Mouse (Mus musculus) mesoderm, embryonic 11.5 days (tissue): ENCODE measurements around the gene Kcnj11.

Source experiments
- DNase-seq: peaks from one replicate; pipeline ENCODE4 v3.0.0-alpha.2; 2012; ENCODE audit warnings: low read depth, low spot score

The Kcnj11 gene

GRCm38 (mm10) chr7:46104256-46104915 lies 3.8 kb upstream of the Kcnj11 start:
- DNase-seq = no peak

- DNase-seq = no peak
Observed at GRCm38 (mm10) chr7:46103771-46104170, 3.2 kb upstream of the Kcnj11 start.

- no peak for DNase-seq
Observed at GRCm38 (mm10) chr7:46103075-46103591, 2.6 kb upstream of the Kcnj11 start.

GRCm38 (mm10) chr7:46099682-46100081 lies 882 bp downstream of the Kcnj11 start:
- no peak for DNase-seq

- DNase-seq = no peak
Observed at GRCm38 (mm10) chr7:46098919-46099286, 1.7 kb downstream of the Kcnj11 start.

GRCm38 (mm10) chr7:46098221-46098918 lies 2.2 kb downstream of the Kcnj11 start:
- no peak for DNase-seq

- no peak for DNase-seq
Observed at GRCm38 (mm10) chr7:46097319-46097783, 3.2 kb downstream of the Kcnj11 start.

GRCm38 (mm10) chr7:46096136-46096535 lies 4.4 kb downstream of the Kcnj11 start:
- DNase-seq = peak; percentile 80

- no peak for DNase-seq
Observed at GRCm38 (mm10) chr7:46092803-46093202, 7.8 kb downstream of the Kcnj11 start.

- no peak for DNase-seq
Observed at GRCm38 (mm10) chr7:46088241-46088640, 12.3 kb downstream of the Kcnj11 start.

GRCm38 (mm10) chr7:46086378-46086777 lies 14.2 kb downstream of the Kcnj11 start:
- DNase-seq = no peak

GRCm38 (mm10) chr7:46084839-46085513 lies 15.6 kb downstream of the Kcnj11 start:
- DNase-seq = no peak

- no peak for DNase-seq
Observed at GRCm38 (mm10) chr7:46084024-46084423, 16.5 kb downstream of the Kcnj11 start.

GRCm38 (mm10) chr7:46077675-46078074 lies 22.9 kb downstream of the Kcnj11 start:
- DNase-seq = no peak

GRCm38 (mm10) chr7:46076844-46077243 lies 23.7 kb downstream of the Kcnj11 start:
- no peak for DNase-seq

GRCm38 (mm10) chr7:46068831-46069230 lies 31.7 kb downstream of the Kcnj11 start:
- no peak for DNase-seq

- no peak for DNase-seq
Observed at GRCm38 (mm10) chr7:46063296-46063695, 37.3 kb downstream of the Kcnj11 start.

GRCm38 (mm10) chr7:46061614-46062013 lies 39.0 kb downstream of the Kcnj11 start:
- no peak for DNase-seq

GRCm38 (mm10) chr7:46060688-46061087 lies 39.9 kb downstream of the Kcnj11 start:
- no peak for DNase-seq

GRCm38 (mm10) chr7:46058882-46059281 lies 41.7 kb downstream of the Kcnj11 start:
- DNase-seq = no peak

- DNase-seq = no peak
Observed at GRCm38 (mm10) chr7:46053566-46053965, 47.0 kb downstream of the Kcnj11 start.

- no peak for DNase-seq
Observed at GRCm38 (mm10) chr7:46052161-46052821, 48.3 kb downstream of the Kcnj11 start.
